Mouse (Mus musculus) hematopoietic multipotent progenitor cell, adult 10-12 weeks (in vitro differentiated cells): Measurements from ENCODE around the gene Itgb1bp2. TPM values are rescaled to one million over a fixed set of nuclear protein-coding genes. Genes with fewer than 3 reads are reported as not detected.

Source experiments
- polyA plus RNA-seq: library from polyadenylated mRNA; stranded (reverse); fragments of >175 nt; gene quantifications from 2 replicates; pipeline ENCODE4 v1.2.3, GENCODE M21; 2012; ENCODE audit warnings: low replicate concordance

Gene Itgb1bp2
- 0.15 and 0.46 TPM in 2 replicates for polyA plus RNA-seq

GRCm38 (mm10) chrX:101448886-101449475, at the start of gene Itgb1bp2:
Itgb1bp2 (plus strand) TSS chrX:101449088.

DNA sequence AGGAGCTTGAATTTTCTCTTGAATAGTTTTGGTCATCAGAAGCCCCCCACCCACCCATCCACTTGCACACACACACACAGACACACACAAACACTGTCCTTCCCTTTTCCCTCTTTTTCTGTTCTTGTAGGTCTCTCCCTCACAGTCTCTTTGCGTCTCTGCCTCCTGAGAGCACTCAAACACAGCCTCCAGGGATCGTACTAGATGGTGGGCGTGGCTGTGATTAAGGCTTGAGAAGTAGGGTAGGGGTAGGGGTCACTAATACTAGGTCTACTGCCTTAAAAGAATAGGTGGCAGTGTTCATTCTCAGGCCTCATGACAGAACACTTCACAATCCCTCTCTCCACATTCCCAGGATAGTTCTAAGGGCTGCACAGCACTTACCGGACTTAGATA, 28.2 kb upstream of the Itgb1bp2 start, which contains the start of gene Zmym3:
TSS of gene Zmym3 (minus strand) at position 150 of the 396 bp plus-strand sequence.

DNA sequence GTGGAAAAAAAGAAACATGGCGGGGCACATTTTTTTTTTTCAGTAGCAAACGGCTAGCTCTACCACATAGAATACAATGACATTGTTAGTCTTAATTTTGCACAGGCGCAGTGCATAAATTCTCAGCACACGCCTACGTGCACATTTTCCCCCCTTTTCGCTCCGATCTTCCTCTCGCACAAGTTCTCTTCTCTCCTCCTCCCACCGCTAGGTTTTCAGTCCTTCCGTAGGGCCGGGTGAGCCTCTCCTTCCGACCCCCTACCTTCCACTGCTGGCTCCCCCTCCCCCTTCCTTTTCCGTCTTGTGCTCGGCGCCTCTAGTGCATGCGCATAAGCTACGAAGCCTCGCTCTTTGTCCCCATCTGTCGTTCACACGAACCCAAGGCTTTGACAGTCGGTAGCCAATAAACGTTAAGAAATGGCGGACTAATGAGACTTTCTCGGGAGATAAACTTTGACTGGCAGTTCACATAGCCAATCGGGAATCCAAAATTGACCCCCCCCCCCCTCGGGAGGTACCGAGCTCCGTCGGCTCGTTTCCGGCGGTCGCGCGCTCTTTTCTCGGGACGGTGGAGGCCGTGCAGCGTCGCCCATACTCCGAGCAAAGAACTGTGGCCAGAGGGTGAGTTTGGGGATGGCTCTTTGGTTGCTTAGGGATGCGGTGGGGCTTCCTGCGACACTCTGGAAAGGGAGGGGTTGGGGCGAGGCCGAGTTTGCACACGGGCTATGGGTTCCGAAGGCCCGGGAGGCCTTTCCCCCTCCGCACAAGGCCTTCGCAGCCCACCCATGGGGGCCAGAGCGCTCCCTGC, 19.5 kb upstream of the Itgb1bp2 start, which contains the start of gene Nono:
TSS of gene Nono (plus strand) at position 177 of the 808 bp plus-strand sequence.

Other genes with a start within 250 kb of the Itgb1bp2 start
- gene Snx12, start 226.5 kb upstream of the Itgb1bp2 start, polyA plus RNA-seq: 28.7 and 28.9 TPM in 2 replicates
- gene Foxo4, start 194.6 kb upstream of the Itgb1bp2 start, polyA plus RNA-seq: 33.2 and 33.8 TPM in 2 replicates
- 0.34 TPM in 1 of 2 replicates, not detected in the other for gene Gm614, start 185.1 kb upstream of the Itgb1bp2 start, polyA plus RNA-seq
- gene Il2rg, start 180.8 kb upstream of the Itgb1bp2 start, polyA plus RNA-seq: 53.8 and 251 TPM in 2 replicates
- gene Gm20489, start 180.1 kb upstream of the Itgb1bp2 start, polyA plus RNA-seq: 0.12 and 0.14 TPM in 2 replicates
- 71.7 and 104 TPM in 2 replicates for gene Med12, start 175.1 kb upstream of the Itgb1bp2 start, polyA plus RNA-seq
- 0.15 TPM in 1 of 2 replicates, not detected in the other for gene Nlgn3, start 149.9 kb upstream of the Itgb1bp2 start, polyA plus RNA-seq
- gene Gjb1, start 72.7 kb upstream of the Itgb1bp2 start, polyA plus RNA-seq: not detected in 2 replicates
- gene Zmym3, start 28.2 kb upstream of the Itgb1bp2 start, polyA plus RNA-seq: 28.0 and 55.3 TPM in 2 replicates
- 26.8 and 50.3 TPM in 2 replicates for gene Nono, start 19.8 kb upstream of the Itgb1bp2 start, polyA plus RNA-seq
- 2.0 and 4.7 TPM in 2 replicates for gene Taf1, start 83.6 kb downstream of the Itgb1bp2 start, polyA plus RNA-seq
- 12.7 and 16.6 TPM in 2 replicates for gene Ogt, start 191.0 kb downstream of the Itgb1bp2 start, polyA plus RNA-seq